Mouse (Mus musculus): ENCODE measurements at regions not wholly inside any gene's neighbourhood (a gene's known extent, or its start where the extent isn't known, plus 50 kb on each side); places are given as distances from the start of the nearest gene placed in this dataset.

DNA sequence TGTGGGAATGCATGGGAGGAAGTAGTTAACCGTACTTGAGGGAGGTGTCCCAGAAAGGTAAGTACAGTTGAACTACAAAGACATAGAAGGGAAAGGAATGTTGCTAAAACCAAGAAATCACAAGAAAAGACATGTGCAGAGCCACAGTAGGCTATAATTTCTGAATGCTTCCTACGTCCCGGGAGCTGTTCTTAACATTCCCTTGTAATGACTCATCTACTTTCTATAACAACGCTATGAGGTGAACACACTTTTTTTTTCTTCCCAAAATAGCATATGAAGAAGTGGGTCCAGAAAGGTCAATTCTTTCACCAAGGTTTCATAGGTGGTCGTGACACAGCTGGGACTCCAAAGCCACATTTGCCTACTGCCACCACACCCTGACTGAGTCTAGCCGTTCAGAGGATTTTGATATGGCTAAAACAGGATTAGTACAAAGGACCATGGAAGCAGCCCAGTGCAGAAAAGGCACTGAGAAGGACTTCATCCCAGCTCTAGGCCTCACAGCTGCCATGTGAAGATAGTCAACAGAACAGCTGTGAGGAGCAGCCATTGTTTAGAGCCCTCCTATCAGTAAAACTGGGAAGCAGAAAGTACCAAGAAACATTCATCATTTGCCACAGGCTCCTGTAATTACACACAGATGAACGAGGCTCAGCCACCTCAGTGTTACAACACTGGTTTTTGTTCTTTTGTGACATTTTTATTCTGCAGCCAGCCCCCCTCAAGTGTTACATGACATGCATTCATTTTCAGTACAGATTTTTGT lies 133.4 kb downstream of the Rnd3 start:
- ATAC-seq (no peak), DNase-seq (ENCODE audit: low spot score) (no peak)
- Histone ChIP-seq H3K4me1 (ENCODE audit: insufficient read depth, low read length) (no peaks in the 10 kb centered on the region), H3K4me2 (ENCODE audit: low read depth, low read length) (no peak overlapping the region), H3K36me3 (ENCODE audit: insufficient read depth, low read length) (no peaks in the 10 kb centered on the region), H3K4me3 (ENCODE audit: low read length) (no peak overlapping the region), H3K9me3 (ENCODE audit: low read length) (no peaks in the 10 kb centered on the region), H3K27me3 (ENCODE audit: insufficient read depth, low read length) (no peaks in the 10 kb centered on the region), H3K9ac (replicated peaks; ENCODE audit: low read length) (no peak overlapping the region), H3K27ac (no peak overlapping the region)
- WGBS: 78% methylated on average over 7 of the region's 7 CpGs
- TF ChIP-seq CTCF (IDR thresholded peaks at IDR 0.05; ENCODE audit: low read depth): no peak

DNA sequence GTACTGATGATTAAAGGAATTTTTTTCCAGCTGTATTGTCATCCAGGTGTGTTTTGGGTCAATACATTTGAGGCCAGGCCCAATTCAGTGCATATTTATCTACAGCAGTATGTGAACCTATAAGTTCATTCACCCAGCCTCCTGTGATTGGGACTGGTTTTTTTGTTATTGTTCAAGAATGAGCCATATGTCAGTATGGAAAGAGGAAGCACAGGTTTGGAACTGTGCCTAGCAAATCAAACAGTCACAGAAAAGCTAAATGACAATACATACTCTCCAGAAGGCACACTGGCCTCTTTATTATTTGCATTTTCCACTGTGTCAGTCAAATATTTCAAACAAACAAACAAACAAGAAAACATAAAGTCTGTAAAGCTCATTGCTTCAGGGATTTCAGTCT lies 134.7 kb downstream of the Rnd3 start:
- no peaks in the 10 kb centered on the region for H3K36me3 ChIP-seq (ENCODE audit: insufficient read depth, low read length)
- H3K9ac ChIP-seq (replicated peaks; ENCODE audit: low read length): no peak overlapping the region
- H3K4me1 ChIP-seq (ENCODE audit: insufficient read depth, low read length): no peaks in the 10 kb centered on the region
- H3K9me3 ChIP-seq (ENCODE audit: low read length): no peaks in the 10 kb centered on the region
- no peaks in the 10 kb centered on the region for H3K27me3 ChIP-seq (ENCODE audit: insufficient read depth, low read length)
- DNase-seq (ENCODE audit: low spot score) (no peak), ATAC-seq (no peak)
- H3K27ac ChIP-seq: no peak overlapping the region
- no peak for TF ChIP-seq CTCF (IDR thresholded peaks at IDR 0.05; ENCODE audit: low read depth)
- no peak overlapping the region for H3K4me3 ChIP-seq (ENCODE audit: low read length)
- H3K4me2 ChIP-seq (ENCODE audit: low read depth, low read length): no peak overlapping the region

DNA sequence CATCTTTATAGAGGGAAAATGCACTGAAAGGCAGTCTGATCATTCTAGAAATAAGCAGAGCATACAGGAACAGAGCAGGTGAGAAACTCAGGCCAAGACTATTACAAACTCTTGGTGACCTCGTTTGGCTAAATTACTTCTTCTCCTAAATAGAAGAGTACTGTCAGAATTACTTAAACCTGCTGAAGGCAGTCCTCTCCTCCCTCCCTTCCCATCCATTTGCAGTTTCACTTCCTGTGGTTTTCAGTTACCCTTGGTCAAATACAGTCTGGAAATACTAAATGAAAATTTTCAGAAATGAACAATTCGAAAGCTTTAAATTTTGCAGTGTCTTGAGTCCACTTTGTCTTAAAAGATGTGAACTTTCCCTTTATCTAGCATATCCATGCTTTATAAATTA lies 135.8 kb downstream of the Rnd3 start:
- no peaks in the 10 kb centered on the region for H3K36me3 ChIP-seq (ENCODE audit: insufficient read depth, low read length)
- no peak for TF ChIP-seq CTCF (IDR thresholded peaks at IDR 0.05; ENCODE audit: low read depth)
- ATAC-seq (no peak), DNase-seq (ENCODE audit: low spot score) (no peak)
- H3K4me1 ChIP-seq (ENCODE audit: insufficient read depth, low read length): no peaks in the 10 kb centered on the region
- H3K27ac ChIP-seq: no peak overlapping the region
- no peak overlapping the region for H3K9ac ChIP-seq (replicated peaks; ENCODE audit: low read length)
- H3K4me2 ChIP-seq (ENCODE audit: low read depth, low read length): no peak overlapping the region
- H3K4me3 ChIP-seq (ENCODE audit: low read length): no peak overlapping the region
- H3K9me3 ChIP-seq (ENCODE audit: low read length): no peaks in the 10 kb centered on the region
- 69% methylated on average over 2 of the region's 2 CpGs for WGBS
- H3K27me3 ChIP-seq (ENCODE audit: insufficient read depth, low read length): no peaks in the 10 kb centered on the region

DNA sequence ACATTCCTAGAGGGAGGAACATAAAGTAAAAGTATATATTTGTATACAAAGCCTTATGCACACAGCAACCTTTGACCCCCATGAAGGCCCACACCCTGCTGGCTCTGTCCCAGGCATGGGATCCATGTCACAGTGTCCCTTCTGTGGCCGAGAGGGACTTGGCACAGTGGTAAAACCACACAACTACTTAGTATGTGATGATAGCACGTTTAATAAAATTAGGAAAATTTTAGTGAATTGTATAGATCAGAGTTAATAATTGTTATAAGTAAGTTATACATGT lies 140.7 kb downstream of the Rnd3 start:
- Histone ChIP-seq H3K27ac (no peak overlapping the region), H3K4me2 (ENCODE audit: low read depth, low read length) (no peak overlapping the region), H3K4me1 (ENCODE audit: insufficient read depth, low read length) (no peaks in the 10 kb centered on the region), H3K4me3 (ENCODE audit: low read length) (no peak overlapping the region), H3K9me3 (ENCODE audit: low read length) (no peaks in the 10 kb centered on the region), H3K36me3 (ENCODE audit: insufficient read depth, low read length) (no peaks in the 10 kb centered on the region), H3K27me3 (ENCODE audit: insufficient read depth, low read length) (no peaks in the 10 kb centered on the region), H3K9ac (replicated peaks; ENCODE audit: low read length) (no peak overlapping the region)
- 57% methylated on average over 2 of the region's 2 CpGs for WGBS
- DNase-seq (ENCODE audit: low spot score) (no peak), ATAC-seq (no peak)
- no peak for TF ChIP-seq CTCF (IDR thresholded peaks at IDR 0.05; ENCODE audit: low read depth)

DNA sequence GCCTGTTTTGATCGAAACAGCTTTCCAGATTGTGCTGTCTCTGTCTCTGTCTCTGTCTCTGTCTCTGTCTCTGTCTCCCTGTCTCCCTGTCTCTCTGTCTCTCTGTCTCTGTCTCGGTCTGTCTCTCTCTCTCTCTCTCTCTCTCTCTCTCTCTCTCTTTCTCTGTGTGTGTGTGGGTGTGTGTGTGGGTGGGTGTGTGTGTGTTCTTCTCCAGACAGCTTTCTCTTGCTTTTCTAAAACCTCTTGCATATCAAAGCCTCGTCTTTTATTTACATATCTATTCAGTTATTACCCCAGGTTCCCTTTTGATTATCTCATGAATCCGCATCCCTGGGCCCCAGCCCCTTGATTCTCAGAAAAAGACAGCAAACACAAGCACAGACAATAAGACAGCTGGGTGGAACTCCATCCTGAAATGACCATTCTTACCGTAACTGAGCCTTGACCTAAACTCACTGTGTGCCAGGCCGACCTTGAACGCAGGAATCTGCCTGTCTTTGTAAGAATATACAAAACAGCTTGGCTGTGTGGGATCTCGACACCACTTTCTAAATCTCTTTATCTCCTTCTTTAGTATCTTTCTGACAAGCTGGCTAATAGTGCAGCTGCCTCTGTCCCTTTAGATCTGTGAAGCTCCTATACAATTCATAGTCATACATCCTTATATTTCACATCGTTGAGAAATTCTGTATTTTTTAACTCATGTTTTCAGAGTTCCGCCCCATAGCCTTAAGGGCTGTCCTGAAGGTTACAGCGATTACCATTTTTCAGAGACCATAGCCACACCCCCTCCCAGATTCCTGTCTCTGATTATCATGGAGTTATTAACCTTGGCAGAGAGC lies 141.3 kb downstream of the Rnd3 start:
- Histone ChIP-seq H3K36me3 (ENCODE audit: insufficient read depth, low read length) (no peaks in the 10 kb centered on the region), H3K9me3 (ENCODE audit: low read length) (no peaks in the 10 kb centered on the region), H3K4me3 (ENCODE audit: low read length) (no peak overlapping the region), H3K27me3 (ENCODE audit: insufficient read depth, low read length) (no peaks in the 10 kb centered on the region), H3K4me2 (ENCODE audit: low read depth, low read length) (no peak overlapping the region), H3K9ac (replicated peaks; ENCODE audit: low read length) (no peak overlapping the region), H3K27ac (no peak overlapping the region), H3K4me1 (ENCODE audit: insufficient read depth, low read length) (no peaks in the 10 kb centered on the region)
- no peak for TF ChIP-seq CTCF (IDR thresholded peaks at IDR 0.05; ENCODE audit: low read depth)
- WGBS: 40% methylated on average over 11 of the region's 11 CpGs
- DNase-seq (ENCODE audit: low spot score) (no peak), ATAC-seq (no peak)

DNA sequence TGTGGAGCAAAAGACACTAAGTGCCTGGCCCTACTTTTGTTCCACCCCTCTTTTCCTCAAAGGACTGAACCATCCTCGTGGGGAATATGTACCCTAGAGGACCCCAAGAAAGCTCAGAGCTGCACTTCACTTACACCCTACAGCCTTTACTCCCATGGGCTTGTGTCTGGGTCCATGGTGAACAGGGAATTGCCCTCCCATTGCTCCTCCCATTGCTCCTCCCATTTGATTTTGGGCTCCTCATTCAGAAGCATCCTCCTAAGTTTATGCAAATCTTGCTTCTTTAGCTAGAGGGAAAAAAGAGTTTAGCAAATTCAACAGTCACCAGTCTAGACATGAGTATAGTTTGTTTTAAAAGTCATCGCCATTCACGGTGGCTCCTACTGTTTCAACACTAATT lies 142.1 kb downstream of the Rnd3 start:
- Histone ChIP-seq H3K27ac (no peak overlapping the region), H3K4me2 (ENCODE audit: low read depth, low read length) (no peak overlapping the region), H3K9me3 (ENCODE audit: low read length) (no peaks in the 10 kb centered on the region), H3K9ac (replicated peaks; ENCODE audit: low read length) (no peak overlapping the region), H3K4me3 (ENCODE audit: low read length) (no peak overlapping the region), H3K27me3 (ENCODE audit: insufficient read depth, low read length) (no peaks in the 10 kb centered on the region), H3K4me1 (ENCODE audit: insufficient read depth, low read length) (no peaks in the 10 kb centered on the region), H3K36me3 (ENCODE audit: insufficient read depth, low read length) (no peaks in the 10 kb centered on the region)
- TF ChIP-seq CTCF (IDR thresholded peaks at IDR 0.05; ENCODE audit: low read depth): no peak
- 59% methylated on average over 3 of the region's 3 CpGs for WGBS
- no peak for DNase-seq (ENCODE audit: low spot score)
- no peak for ATAC-seq

DNA sequence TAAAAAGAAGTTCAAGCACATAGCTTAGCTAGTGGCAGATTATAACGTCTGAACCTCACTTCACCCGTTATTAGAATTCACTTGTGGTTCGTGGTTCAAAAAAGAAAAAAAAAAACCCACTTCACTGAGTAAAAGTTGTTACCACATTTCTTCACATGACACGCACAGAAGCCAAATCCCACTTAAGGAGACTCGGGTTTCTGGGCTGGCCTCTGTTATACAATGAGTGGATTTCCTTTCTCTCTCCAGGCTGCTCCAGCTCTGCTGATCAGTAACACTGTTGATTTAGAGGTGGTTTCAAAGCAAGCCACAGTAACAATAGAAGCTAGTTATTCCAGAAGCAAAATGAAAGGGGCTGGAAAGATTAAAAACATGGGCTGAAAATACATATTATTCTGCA lies 147.4 kb downstream of the Rnd3 start:
- ATAC-seq (no peak), DNase-seq (ENCODE audit: low spot score) (no peak)
- WGBS: 66% methylated on average over 5 of the region's 5 CpGs

More for the DNA sequence above, 147.4 kb downstream of the Rnd3 start:
- H3K36me3 ChIP-seq (ENCODE audit: insufficient read depth, low read length): no peaks in the 10 kb centered on the region
- no peaks in the 10 kb centered on the region for H3K27me3 ChIP-seq (ENCODE audit: insufficient read depth, low read length)
- no peak overlapping the region for H3K4me3 ChIP-seq (ENCODE audit: low read length)
- no peaks in the 10 kb centered on the region for H3K9me3 ChIP-seq (ENCODE audit: low read length)
- no peaks in the 10 kb centered on the region for H3K4me1 ChIP-seq (ENCODE audit: insufficient read depth, low read length)
- no peak overlapping the region for H3K27ac ChIP-seq
- no peak overlapping the region for H3K9ac ChIP-seq (replicated peaks; ENCODE audit: low read length)
- no peak overlapping the region for H3K4me2 ChIP-seq (ENCODE audit: low read depth, low read length)
- no peak for TF ChIP-seq CTCF (IDR thresholded peaks at IDR 0.05; ENCODE audit: low read depth)
